Mouse (Mus musculus) pancreas, adult 10 weeks (tissue): ENCODE measurements around the gene Mrgprx1. TPM values are rescaled to one million over a fixed set of nuclear protein-coding genes. Genes with fewer than 3 reads are reported as not detected.

Experiments
- polyA plus RNA-seq: library from polyadenylated mRNA; stranded (reverse); fragments of 350-450 nt; fragmentation: Illumina TruSeq; extraction: RNeasy Lipid Tissue Mini Kit (QIAGEN cat#74804); gene quantifications from one replicate; pipeline ENCODE4 v1.2.3, GENCODE M21; 2015; ENCODE audit warnings: low read depth, low replicate concordance; ENCODE audit not compliant: insufficient read depth

Gene Mrgprx1
- polyA plus RNA-seq, result not detected

DNA sequence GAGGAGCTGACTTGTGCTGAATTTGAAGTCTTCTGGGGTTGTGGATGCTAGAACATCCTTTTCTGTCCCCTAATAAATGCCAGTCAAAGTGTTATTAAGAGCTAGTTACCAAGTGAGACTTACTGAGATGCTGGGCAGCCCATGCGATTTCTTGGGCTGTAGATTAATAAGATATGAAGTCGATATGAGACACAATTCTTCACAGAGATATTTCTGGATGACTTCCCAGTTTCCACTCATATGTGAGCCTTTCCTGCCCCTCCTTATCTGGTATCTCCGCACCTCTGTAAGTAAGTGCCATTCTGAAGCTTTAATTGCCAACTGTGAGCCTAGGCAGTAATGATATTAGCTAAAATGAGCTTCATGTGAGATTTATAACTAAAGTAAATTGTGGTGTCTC lies at the start of gene Mrgprx1:
TSS of gene Mrgprx1 (minus strand) at position 101 of the 400 bp plus-strand sequence.

GRCm38 (mm10) chr7:47981995-47982394 lies 45.4 kb downstream of the Mrgprx1 start, which contains the start of gene Mrgpra4:
Gene Mrgpra4, minus strand, starts transcription at chr7:47982095.

Other genes starting within 250 kb of the Mrgprx1 start
- gene Mrgpra4, start 45.5 kb downstream of the Mrgprx1 start, polyA plus RNA-seq, result not detected
- not detected for gene Mrgprb5, start 141.4 kb upstream of the Mrgprx1 start, polyA plus RNA-seq
- gene Mrgprb4, start 171.7 kb upstream of the Mrgprx1 start, polyA plus RNA-seq, result not detected